Mouse (Mus musculus) cortical plate, adult 2 months (tissue): ENCODE measurements at regions not wholly inside any gene's neighbourhood (a gene's known extent, or its start where the extent isn't known, plus 50 kb on each side); places are given as distances from the start of the nearest gene placed in this dataset.

Experiments
- CTCF ChIP-seq: fragments of 200-500 bp; IDR thresholded peaks from 2 replicates; pipeline ENCODE4 v1.5.1; 2011; ENCODE audit warnings: mild to moderate bottlenecking, control low read depth, low read length; ENCODE audit not compliant: insufficient read depth; ENCODE audit errors: extremely low read depth
- POLR2A ChIP-seq: fragments of 200-500 bp; IDR thresholded peaks from 2 replicates; pipeline ENCODE4 v1.6.1; 2011; ENCODE audit warnings: mild to moderate bottlenecking, low read length, control low read depth; ENCODE audit not compliant: insufficient read depth; ENCODE audit errors: extremely low read depth

- TF ChIP-seq CTCF (no peak), POLR2A (no peak)
These were observed 265.8 kb upstream of the Id2 start for GRCm38 (mm10) chr12:25362771-25363170.
